Mouse (Mus musculus) heart, adult 2 months (tissue): ENCODE results near the gene Rundc1. TPM values are rescaled to one million over a fixed set of nuclear protein-coding genes. Genes with fewer than 3 reads are reported as not detected.
A peak's percentile ranks its signal among the peaks of the same experiment; 100 is the strongest.

Experiments used
- DNase-seq, 2 experiments: peaks; one replicate each; pipeline ENCODE4 v3.0.0; 2021
- H3K27ac ChIP-seq: fragments of 200-600 bp; 2 replicates; pipeline ENCODE4 v1.8.1; 2022
- H3K27me3 ChIP-seq: fragments of 200-500 bp; 2 replicates; pipeline ENCODE4 v1.6.1; 2012; ENCODE audit warnings: mild to moderate bottlenecking, low read length, inconsistent platforms, mixed read lengths; ENCODE audit not compliant: control insufficient read depth, insufficient read depth
- H3K36me3 ChIP-seq: fragments of 200-500 bp; 2 replicates; pipeline ENCODE4 v1.6.1; 2012; ENCODE audit warnings: low read length, inconsistent platforms; ENCODE audit not compliant: control insufficient read depth, insufficient read depth
- H3K4me1 ChIP-seq: fragments of 200-500 bp; 2 replicates; pipeline ENCODE4 v1.6.1; 2011; ENCODE audit warnings: low read length; ENCODE audit not compliant: control insufficient read depth, insufficient read depth
- H3K4me3 ChIP-seq: fragments of 200-600 bp; 2 replicates; pipeline ENCODE4 v1.8.1; 2022
- H3K79me2 ChIP-seq: fragments of 200-500 bp; replicated peaks from 2 replicates; pipeline ENCODE4 v1.6.1; 2012; ENCODE audit warnings: mild to moderate bottlenecking, inconsistent platforms, low read length, moderate library complexity, mixed read lengths; ENCODE audit not compliant: control insufficient read depth, insufficient read depth
- H3K9ac ChIP-seq: fragments of 200-500 bp; 2 replicates; pipeline ENCODE4 v1.6.1; 2012; ENCODE audit warnings: low read depth, mild to moderate bottlenecking, control low read depth, inconsistent platforms, low read length, mixed read lengths
- CTCF ChIP-seq: fragments of 200-600 bp; IDR thresholded peaks from 2 replicates; pipeline ENCODE4 v1.8.1; 2022; ENCODE audit warnings: antibody characterized with exemption, mild to moderate bottlenecking, moderate library complexity
- EP300 ChIP-seq: fragments of 200-500 bp; IDR thresholded peaks from 2 replicates; pipeline ENCODE4 v1.6.1; 2011; ENCODE audit warnings: low read depth, low read length, control low read depth; ENCODE audit not compliant: insufficient read depth
- POLR2A ChIP-seq: fragments of 200-500 bp; IDR thresholded peaks from 2 replicates; pipeline ENCODE4 v1.6.1; 2011; ENCODE audit warnings: mild to moderate bottlenecking, low read depth, low read length, control low read depth; ENCODE audit not compliant: insufficient read depth
- WGBS: fragments of 180-500 bp; shearing (Covaris S2); methylation state at CpG from one replicate; pipeline ENCODE4 v1.1.7; 2018; 5-methylcytosine and 5-hydroxymethylcytosine counted together
- intact Hi-C: fragments of 180-260 bp; cut with DNase I; formaldehyde crosslinking; loops from one replicate; pipeline ENCODE4 v1.15.1; 2025
- polyA plus RNA-seq: library from polyadenylated mRNA; depleted of rRNA; stranded (reverse); fragments of >200 nt; gene quantifications from 2 replicates; pipeline ENCODE4 v1.2.3, GENCODE M21; 2012
- total RNA-seq, 2 experiments: library from RNA; stranded (reverse); gene quantifications; 2 replicates each; pipeline ENCODE4 v1.2.3; 2021

The Rundc1 gene
- total and polyA plus RNA-seq, 3 experiments: 10.1 to 12.1 (median 12.0) TPM

- intact Hi-C loops: no loop called here
- no peak for DNase-seq
- H3K27ac ChIP-seq: peak overlapping the region; percentile 84
- peaks cover 3% of the 10 kb centered on the region; the same call in 1 of the 2 replicates for H3K4me1 ChIP-seq
- H3K4me3 ChIP-seq: peak overlapping the region; percentile 98
- no peaks in the 10 kb centered on the region for H3K36me3 ChIP-seq
- 1% methylated on average over 11 of the region's 11 CpGs for WGBS
- H3K9ac ChIP-seq: peak overlapping the region; percentile 95
- TF ChIP-seq CTCF: no peak
- no peak for TF ChIP-seq EP300
- TF ChIP-seq POLR2A: no peak
- no peaks in the 10 kb centered on the region for H3K27me3 ChIP-seq
- no peaks in the 10 kb centered on the region for H3K79me2 ChIP-seq
Observed at GRCm38 (mm10) chr11:101416433-101417100, 8.3 kb upstream of the Rundc1 start.

GRCm38 (mm10) chr11:101417101-101417855 lies 7.6 kb upstream of the Rundc1 start, which contains the start of gene Aarsd1:
TSS of gene Aarsd1 (minus strand) at chr11:101417615.
- peaks cover 3% of the 10 kb centered on the region; the same call in 1 of the 2 replicates for H3K4me1 ChIP-seq
- DNase-seq: peak; percentile 90 to 95
- no peaks in the 10 kb centered on the region for H3K79me2 ChIP-seq
- no peaks in the 10 kb centered on the region for H3K27me3 ChIP-seq
- H3K4me3 ChIP-seq: peak within 1 kb of the TSS; percentile 98
- no peaks in the 10 kb centered on the region for H3K36me3 ChIP-seq
- intact Hi-C loops: no loop called here
- 1% methylated on average over 45 of the region's 45 CpGs for WGBS
- TF ChIP-seq POLR2A (peak; percentile 69), EP300 (no peak), CTCF (peak; percentile 23; the same call in 1 of the 2 replicates)
- peak within 1 kb of the TSS; percentile 95 for H3K9ac ChIP-seq
- H3K27ac ChIP-seq: peak within 1 kb of the TSS; percentile 84

GRCm38 (mm10) chr11:101418991-101419390 lies 5.9 kb upstream of the Rundc1 start:
- intact Hi-C loops: no loop called here
- no peak for DNase-seq
- Histone ChIP-seq H3K4me1 (peaks cover 4% of the 10 kb centered on the region; the same call in 1 of the 2 replicates), H3K9ac (no peak overlapping the region), H3K27me3 (no peaks in the 10 kb centered on the region), H3K27ac (no peak overlapping the region), H3K4me3 (no peak overlapping the region), H3K79me2 (no peaks in the 10 kb centered on the region), H3K36me3 (no peaks in the 10 kb centered on the region)
- TF ChIP-seq CTCF (no peak), POLR2A (no peak), EP300 (no peak)
- 58% methylated on average over 6 of the region's 6 CpGs for WGBS

GRCm38 (mm10) chr11:101419610-101420009 lies 5.3 kb upstream of the Rundc1 start:
- Histone ChIP-seq H3K27me3 (no peaks in the 10 kb centered on the region), H3K4me3 (no peak overlapping the region), H3K36me3 (no peaks in the 10 kb centered on the region), H3K79me2 (no peaks in the 10 kb centered on the region), H3K4me1 (peaks cover 6% of the 10 kb centered on the region; the same call in 1 of the 2 replicates), H3K9ac (no peak overlapping the region), H3K27ac (no peak overlapping the region)
- TF ChIP-seq CTCF (peak; percentile 26; the same call in 1 of the 2 replicates), EP300 (no peak), POLR2A (no peak)
- DNase-seq: no peak
- 47% methylated on average over 3 of the region's 3 CpGs for WGBS
- intact Hi-C loops: no loop called here

DNA sequence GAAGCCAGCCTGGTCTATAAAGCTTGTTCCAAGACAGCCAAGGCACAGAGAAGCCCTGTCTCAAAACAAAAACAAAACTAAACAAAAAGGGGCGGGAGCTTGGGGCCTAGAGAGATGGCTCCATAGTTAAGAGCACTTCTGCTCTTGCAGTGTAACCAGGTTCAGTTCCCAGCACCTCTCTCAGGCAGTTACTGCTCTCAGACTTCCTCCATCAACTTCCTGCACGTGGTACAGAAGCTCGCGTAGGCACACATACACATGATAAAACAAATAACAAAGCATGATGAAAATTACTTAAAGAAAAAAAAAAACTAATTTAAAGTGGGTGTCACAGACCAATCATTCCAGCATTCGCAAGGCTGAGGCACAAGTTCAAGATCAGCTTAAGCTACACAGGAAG lies 4.7 kb upstream of the Rundc1 start:
- Histone ChIP-seq H3K4me3 (no peak overlapping the region), H3K27ac (no peak overlapping the region), H3K79me2 (0 out of 2 replicates have a peak, but pooled peaks cover 1% of the 10 kb centered on the region), H3K4me1 (peaks cover 6% of the 10 kb centered on the region; the same call in 1 of the 2 replicates), H3K27me3 (no peaks in the 10 kb centered on the region), H3K9ac (no peak overlapping the region), H3K36me3 (no peaks in the 10 kb centered on the region)
- intact Hi-C loops: no loop called here
- WGBS: 78% methylated on average over 5 of the region's 5 CpGs
- DNase-seq: no peak
- TF ChIP-seq EP300 (no peak), POLR2A (no peak), CTCF (no peak)
